Mouse (Mus musculus) gastrocnemius, adult 18-20 months (tissue): ENCODE measurements around the gene Kctd10. TPM values are rescaled to one million over a fixed set of nuclear protein-coding genes. Genes with fewer than 3 reads are reported as not detected.
A peak's percentile ranks its signal among the peaks of the same experiment; 100 is the strongest.

Source experiments
- DNase-seq: peaks from one replicate; pipeline ENCODE4 v3.0.0; 2021; ENCODE audit warnings: low spot score
- long read RNA-seq, 2 experiments: library from polyadenylated mRNA; stranded (forward); transcript quantifications; one replicate each; pipeline ENCODE4 v2.0.0; 2021
- total RNA-seq, 2 experiments: library from RNA; stranded (reverse); gene quantifications; 2 replicates each; pipeline ENCODE4 v1.2.3; 2021

Gene Kctd10
- 10 to 100 TPM; 15.2 to 21.4 TPM for total RNA-seq
- long read RNA-seq, experiment 1, transcript Kctd10-202 (7 exons, 3,103 nt), result major isoform, 34 of 48 reads
- long read RNA-seq, experiment 1, transcript Kctd10-201 (7 exons, 1,026 nt), result minor isoform, 6 of 48 reads
- long read RNA-seq, experiment 1, partial matches to known transcripts, result 3 of 48 reads
- long read RNA-seq, experiment 1, other reads (novel, unspliced or antisense), result 4 of 48 reads
- long read RNA-seq, experiment 2, transcript Kctd10-202 (7 exons, 3,103 nt), result major isoform, 31 of 37 reads
- long read RNA-seq, experiment 2, partial matches to known transcripts, result 1 of 37 reads
- long read RNA-seq, experiment 2, other reads (novel, unspliced or antisense), result 3 of 37 reads

- peak; percentile 86 for DNase-seq
These were observed at the start of gene Kctd10, which contains the start of gene Ube3b for GRCm38 (mm10) chr5:114380209-114381012. Gene Kctd10 (minus strand): TSS chr5:114380508. Gene Ube3b (plus strand): TSS chr5:114380607.

DNA sequence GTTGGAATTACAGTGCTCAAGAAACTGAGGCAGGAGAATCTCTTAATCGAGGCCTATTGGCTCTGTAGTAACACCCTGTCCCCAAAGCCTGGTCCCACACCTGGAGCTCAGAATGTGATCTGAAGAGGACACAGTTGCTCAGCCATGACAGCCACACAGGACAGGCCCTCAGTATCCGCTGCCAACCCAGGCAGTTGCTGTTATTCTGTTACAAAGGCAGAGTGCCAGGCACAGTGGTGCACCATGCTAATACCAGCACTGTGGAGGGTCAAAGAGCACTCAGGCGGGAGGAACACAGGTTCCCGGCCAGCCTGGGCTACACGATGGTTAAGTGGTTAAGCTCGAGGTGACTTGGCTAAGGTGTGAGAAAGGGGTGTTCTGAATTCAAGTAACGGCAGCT is 49.5 kb upstream of the Kctd10 start:
- peak; percentile 21 for DNase-seq

- no peak for DNase-seq
These were observed 48.3 kb upstream of the Kctd10 start for GRCm38 (mm10) chr5:114428621-114429020.

GRCm38 (mm10) chr5:114426732-114427131 is 46.4 kb upstream of the Kctd10 start:
- no peak for DNase-seq

DNA sequence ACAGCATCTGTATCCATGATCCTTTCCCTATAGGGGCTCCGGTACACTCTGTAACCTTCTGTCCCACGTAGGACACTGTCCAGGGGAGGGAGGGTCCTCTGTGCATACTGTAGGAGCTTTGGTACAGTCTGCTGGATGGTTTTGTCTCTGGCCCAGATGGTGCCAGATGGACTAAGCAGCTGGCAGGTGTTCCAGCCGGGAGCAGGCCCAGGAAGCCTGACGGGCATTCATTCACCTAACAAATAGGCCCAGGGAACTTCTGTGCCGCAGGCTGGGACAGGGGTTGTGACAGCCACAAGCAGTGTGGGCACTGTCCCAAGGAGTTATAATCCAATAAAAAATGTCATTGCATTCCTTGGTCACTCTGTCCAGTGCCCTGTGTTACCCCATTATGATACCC is 43.7 kb upstream of the Kctd10 start:
- DNase-seq, result no peak

DNA sequence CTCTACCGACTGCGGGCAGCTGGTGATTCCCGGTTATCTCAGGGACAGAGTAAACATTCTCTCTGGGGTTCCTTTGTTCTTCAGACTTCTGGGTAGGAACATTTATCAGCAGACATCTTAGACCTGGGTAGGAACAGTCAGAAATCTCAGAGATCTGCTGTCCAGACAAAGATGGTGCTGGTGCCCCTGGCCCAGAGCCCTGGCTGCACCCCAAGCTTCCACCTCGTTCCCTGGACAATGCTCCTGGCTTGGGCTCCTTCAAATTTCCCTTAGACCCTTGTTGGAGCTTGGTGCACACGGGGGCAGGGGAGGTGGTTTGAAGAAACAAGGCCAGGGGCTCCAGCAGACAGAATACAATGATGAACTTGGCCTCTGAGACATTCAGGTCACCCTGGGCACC is 42.3 kb upstream of the Kctd10 start:
- DNase-seq, result no peak

DNA sequence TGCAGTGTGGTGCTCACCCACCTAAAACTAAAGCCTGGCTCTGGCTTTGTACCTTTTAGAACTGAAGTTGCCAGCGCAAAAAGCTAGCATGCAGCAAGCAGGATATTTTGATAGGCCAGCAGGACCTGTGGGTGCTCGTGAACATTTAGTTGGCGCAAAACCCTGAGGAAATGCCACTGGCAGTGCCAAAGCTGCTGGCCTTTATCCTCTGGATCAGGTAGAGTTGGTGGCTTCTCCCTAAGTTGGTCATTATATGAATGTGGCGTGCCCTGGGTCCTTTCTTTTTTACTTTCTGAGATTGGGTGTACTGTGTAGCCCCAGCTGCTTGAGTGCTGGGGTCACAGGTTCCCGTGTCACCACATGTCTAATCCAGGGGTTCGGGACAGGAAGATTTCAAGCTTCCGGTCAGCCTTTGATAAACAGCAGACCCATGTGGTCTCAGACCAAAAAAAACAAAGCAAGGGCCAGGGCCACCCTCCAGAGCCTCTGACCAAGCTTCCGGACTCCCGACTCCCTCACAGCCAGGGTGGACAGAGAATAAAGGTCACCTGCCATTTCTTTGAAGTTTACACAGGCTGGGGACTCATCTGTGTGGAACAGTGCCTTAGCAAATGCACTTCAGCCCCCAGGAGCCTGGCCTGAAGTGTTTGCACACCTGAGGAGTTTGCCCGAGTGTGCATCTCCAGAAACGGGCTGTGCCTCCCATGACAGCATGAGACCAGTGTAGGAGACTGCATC is 41.4 kb upstream of the Kctd10 start:
- DNase-seq, result no peak

- no peak for DNase-seq
These were observed 38.2 kb upstream of the Kctd10 start for GRCm38 (mm10) chr5:114418541-114418940.

- DNase-seq, result no peak
These were observed 36.5 kb upstream of the Kctd10 start for GRCm38 (mm10) chr5:114416855-114417254.

DNA sequence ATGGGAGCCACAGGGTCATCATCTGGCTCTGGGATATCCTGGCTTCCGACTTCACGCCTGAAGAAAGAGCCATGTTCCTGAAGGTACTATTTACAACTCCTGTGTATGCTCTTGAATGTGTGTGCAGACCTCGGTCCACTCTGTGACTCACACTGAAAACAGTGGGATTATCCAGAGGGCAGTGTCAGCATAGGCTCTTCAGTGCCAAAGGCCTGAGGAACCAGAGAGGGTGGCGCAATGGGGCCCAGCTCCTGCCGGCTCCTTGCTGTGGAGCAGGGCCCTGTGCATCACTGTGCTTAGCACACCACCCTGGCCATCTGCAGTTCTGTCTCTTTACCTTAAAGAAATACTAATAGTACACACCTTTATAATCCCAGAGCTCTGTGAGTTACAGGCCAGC is 35.3 kb upstream of the Kctd10 start:
- no peak for DNase-seq

DNA sequence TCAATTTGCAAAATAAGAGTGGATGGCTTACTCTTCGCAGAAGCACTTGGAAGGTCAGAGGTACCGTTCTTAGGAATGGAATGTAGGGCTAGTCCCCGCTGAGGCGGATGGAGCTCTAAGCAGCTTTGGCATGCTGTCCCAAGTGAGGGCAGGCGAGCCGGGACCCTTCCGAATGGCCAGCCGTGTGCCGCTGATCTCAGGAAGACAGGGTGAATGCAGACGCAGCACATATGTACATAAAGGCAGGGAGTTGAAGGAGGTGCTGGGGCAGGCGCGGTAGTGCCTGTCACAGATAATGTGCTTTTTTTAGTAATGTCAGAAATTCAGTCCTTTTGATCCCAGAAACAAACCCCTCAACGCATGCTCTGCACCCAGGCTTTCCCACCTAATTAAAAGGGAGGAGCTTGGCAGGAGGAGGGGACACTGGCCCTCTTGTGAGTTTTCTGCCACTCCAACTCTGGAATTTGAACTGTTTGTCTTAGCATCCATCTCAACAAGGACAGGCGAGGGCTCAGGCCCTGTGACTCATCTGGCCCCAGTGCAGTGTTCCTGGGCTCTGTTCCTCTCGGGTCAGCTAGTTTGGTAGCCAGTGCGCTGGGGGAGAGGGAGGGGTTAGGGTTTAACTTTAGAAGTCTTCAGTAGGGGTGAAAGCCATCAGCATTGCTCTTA is 32.9 kb upstream of the Kctd10 start:
- DNase-seq, result peak; percentile 62

DNA sequence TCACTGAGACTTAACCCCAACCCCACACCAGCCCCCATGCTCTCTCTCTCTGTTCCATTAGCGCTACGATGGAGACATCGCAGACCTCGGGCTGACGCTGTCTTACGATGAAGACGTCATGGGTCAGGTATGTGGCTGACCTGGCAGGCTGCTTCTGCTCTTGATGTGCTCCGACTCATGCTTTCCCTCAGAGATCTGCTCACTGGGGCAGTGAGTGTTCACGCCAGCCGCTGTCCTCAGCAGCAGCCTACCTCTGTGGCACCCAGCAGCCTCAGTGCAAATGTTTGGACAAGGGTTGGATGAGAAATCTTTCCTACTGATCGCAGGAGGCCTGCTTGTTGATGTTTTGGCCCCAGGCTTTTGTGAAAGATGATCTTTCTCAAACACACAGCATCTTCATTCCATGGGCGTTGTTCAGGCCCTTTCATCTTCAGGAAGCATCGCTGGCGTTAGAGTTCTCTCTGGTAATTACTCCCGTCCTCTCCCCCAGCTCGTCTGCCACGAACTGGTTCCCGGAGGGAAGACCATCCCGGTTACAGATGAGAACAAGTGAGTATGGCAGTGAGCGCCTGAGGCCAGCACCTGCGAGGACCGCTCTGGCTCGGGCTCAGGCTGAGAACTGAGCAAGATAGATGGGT is 32.2 kb upstream of the Kctd10 start:
- no peak for DNase-seq

DNA sequence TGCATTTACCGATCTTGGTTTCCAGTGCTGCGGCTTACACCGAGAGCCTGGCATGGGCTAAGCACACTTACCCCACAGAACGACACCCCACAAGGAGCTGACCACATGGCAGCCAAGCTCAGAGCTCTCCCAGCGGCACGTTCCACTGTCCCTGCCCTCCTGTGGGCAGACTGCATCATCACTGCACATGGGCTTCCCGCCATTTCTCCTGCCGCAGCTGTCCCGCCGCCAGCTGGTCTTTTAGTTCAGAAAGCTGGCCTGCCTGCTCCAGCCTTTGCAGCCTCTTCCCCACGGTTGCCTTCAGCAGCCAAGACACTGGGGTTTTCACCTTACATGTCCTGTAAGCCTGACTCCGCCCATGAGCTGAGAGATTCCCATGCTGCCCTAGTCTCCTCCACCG is 30.1 kb upstream of the Kctd10 start:
- no peak for DNase-seq

DNA sequence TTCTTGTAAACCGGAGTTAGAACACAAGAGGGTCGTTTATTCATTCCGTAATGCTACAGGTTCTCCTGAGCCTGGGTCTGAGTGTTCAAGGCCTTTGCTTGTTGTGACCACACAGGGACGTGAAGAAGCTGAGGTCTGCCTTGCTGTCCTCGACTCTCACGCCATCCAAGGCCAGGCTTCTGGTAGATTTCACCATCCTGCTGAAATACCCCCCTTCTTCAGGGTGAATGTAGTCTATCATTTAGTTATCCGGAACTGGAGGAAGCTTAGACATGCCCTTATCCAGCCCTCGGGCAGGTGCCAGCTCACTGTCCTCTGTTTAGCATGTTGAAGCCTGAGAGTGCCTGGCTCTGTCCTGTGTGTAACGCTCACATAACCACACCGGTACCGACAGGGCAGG is 28.5 kb upstream of the Kctd10 start:
- DNase-seq, result no peak

DNA sequence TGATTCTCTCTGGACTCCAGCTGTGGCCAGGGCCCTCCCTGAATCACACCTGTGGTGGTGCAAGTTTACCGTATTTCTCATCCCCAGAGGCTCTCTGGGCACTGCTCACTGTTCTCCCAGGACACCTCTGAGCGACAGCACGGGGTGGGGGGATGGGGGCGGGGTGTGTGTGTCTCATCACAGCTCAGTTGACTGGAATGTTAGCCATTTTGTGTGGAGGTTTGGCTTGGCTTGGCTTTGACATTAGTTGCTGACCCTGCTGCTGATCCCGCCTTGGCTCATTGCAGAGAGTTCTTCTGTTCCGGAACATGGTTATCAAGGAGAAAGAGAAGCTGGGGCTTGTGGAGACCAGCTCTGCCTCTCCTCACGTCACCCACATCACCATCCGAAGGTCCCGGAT is 27.5 kb upstream of the Kctd10 start:
- no peak for DNase-seq

GRCm38 (mm10) chr5:114407269-114407668 is 27.0 kb upstream of the Kctd10 start:
- peak; percentile 18 for DNase-seq

- DNase-seq, result no peak
These were observed 26.3 kb upstream of the Kctd10 start for GRCm38 (mm10) chr5:114406592-114406991.

- no peak for DNase-seq
These were observed 12.9 kb upstream of the Kctd10 start for GRCm38 (mm10) chr5:114393169-114393568.

DNA sequence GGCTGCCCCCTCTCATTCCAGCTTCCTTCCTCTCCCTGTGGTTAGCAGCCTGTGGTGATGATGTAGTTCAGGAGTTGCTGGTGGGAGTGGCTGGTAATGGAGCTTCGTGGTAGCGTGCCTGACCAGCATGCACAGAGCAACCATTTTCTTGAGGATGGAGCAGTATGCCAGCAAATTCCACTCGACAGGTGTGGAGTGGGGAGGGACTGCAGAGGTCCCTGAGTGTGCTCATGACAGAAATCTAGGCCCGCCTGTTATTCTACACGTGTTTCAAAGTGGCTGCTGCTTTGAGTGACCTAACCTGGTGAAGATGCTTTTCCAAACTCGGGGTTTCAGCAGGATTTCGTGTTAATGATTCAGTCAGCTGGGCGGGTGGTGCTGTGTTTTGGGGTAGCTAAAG is 4.1 kb upstream of the Kctd10 start:
- no peak for DNase-seq

- DNase-seq, result no peak
These were observed 3.0 kb upstream of the Kctd10 start for GRCm38 (mm10) chr5:114383184-114383904.
